Mouse (Mus musculus) heart, adult 2 months (tissue): ENCODE data around the gene Plxna2. TPM values are rescaled to one million over a fixed set of nuclear protein-coding genes. Genes with fewer than 3 reads are reported as not detected.
A peak's percentile ranks its signal among the peaks of the same experiment; 100 is the strongest.

Experiments
- DNase-seq, 2 experiments: peaks; one replicate each; pipeline ENCODE4 v3.0.0; 2021
- H3K27ac ChIP-seq: fragments of 200-600 bp; 2 replicates; pipeline ENCODE4 v1.8.1; 2022
- H3K27me3 ChIP-seq: fragments of 200-500 bp; 2 replicates; pipeline ENCODE4 v1.6.1; 2012; ENCODE audit warnings: mild to moderate bottlenecking, low read length, inconsistent platforms, mixed read lengths; ENCODE audit not compliant: control insufficient read depth, insufficient read depth
- H3K36me3 ChIP-seq: fragments of 200-500 bp; 2 replicates; pipeline ENCODE4 v1.6.1; 2012; ENCODE audit warnings: low read length, inconsistent platforms; ENCODE audit not compliant: control insufficient read depth, insufficient read depth
- H3K4me1 ChIP-seq: fragments of 200-500 bp; 2 replicates; pipeline ENCODE4 v1.6.1; 2011; ENCODE audit warnings: low read length; ENCODE audit not compliant: control insufficient read depth, insufficient read depth
- H3K4me3 ChIP-seq: fragments of 200-600 bp; 2 replicates; pipeline ENCODE4 v1.8.1; 2022
- H3K79me2 ChIP-seq: fragments of 200-500 bp; replicated peaks from 2 replicates; pipeline ENCODE4 v1.6.1; 2012; ENCODE audit warnings: mild to moderate bottlenecking, inconsistent platforms, low read length, moderate library complexity, mixed read lengths; ENCODE audit not compliant: control insufficient read depth, insufficient read depth
- H3K9ac ChIP-seq: fragments of 200-500 bp; 2 replicates; pipeline ENCODE4 v1.6.1; 2012; ENCODE audit warnings: low read depth, mild to moderate bottlenecking, control low read depth, inconsistent platforms, low read length, mixed read lengths
- CTCF ChIP-seq: fragments of 200-600 bp; IDR thresholded peaks from 2 replicates; pipeline ENCODE4 v1.8.1; 2022; ENCODE audit warnings: antibody characterized with exemption, mild to moderate bottlenecking, moderate library complexity
- EP300 ChIP-seq: fragments of 200-500 bp; IDR thresholded peaks from 2 replicates; pipeline ENCODE4 v1.6.1; 2011; ENCODE audit warnings: low read depth, low read length, control low read depth; ENCODE audit not compliant: insufficient read depth
- POLR2A ChIP-seq: fragments of 200-500 bp; IDR thresholded peaks from 2 replicates; pipeline ENCODE4 v1.6.1; 2011; ENCODE audit warnings: mild to moderate bottlenecking, low read depth, low read length, control low read depth; ENCODE audit not compliant: insufficient read depth
- WGBS: fragments of 180-500 bp; shearing (Covaris S2); methylation state at CpG from one replicate; pipeline ENCODE4 v1.1.7; 2018; 5-methylcytosine and 5-hydroxymethylcytosine counted together
- intact Hi-C: fragments of 180-260 bp; cut with DNase I; formaldehyde crosslinking; loops from one replicate; pipeline ENCODE4 v1.15.1; 2025
- polyA plus RNA-seq: library from polyadenylated mRNA; depleted of rRNA; stranded (reverse); fragments of >200 nt; gene quantifications from 2 replicates; pipeline ENCODE4 v1.2.3, GENCODE M21; 2012
- total RNA-seq, 2 experiments: library from RNA; stranded (reverse); gene quantifications; 2 replicates each; pipeline ENCODE4 v1.2.3; 2021

The Plxna2 gene
- total and polyA plus RNA-seq, 3 experiments = 9.8 to 30.6 (median 22.6) TPM

DNA sequence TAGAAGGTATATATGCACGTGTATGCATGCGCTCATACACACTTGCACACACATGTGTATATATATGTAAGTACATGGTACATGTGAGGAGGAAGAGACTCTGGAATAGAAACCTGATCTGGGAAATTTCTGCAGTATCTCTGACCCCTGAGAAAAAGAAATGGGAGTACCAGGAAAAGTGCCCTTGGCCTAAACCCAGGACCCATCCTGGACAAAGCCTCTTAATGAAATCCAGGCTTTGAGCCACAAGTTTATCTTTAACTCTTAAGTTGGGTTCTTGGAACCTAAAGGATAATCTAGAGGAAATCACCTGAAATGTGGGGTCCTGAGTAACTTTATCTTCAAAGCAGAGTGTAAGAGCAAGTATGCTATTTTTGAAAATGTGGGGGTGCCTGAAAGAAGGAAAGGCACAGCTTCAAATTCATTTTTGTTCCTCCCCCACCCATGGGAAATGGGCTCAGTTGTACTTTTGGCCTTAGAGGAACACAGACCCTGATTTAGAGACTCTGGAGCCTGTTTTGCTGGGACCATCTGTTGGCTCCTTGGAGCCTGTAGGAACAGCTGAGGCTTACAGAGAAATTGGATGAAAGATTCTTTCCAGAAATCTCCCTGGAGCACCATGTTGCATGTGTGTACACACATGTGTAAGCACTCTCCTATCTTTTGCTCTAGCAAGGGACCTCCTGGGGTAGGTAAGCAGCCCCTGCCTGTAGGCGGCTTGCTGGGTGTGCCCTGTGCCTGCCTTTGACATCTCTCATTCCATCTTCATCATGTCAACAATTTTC lies 57.3 kb downstream of the Plxna2 start:
- H3K79me2 ChIP-seq = peaks cover 3% of the 10 kb centered on the region
- H3K27ac ChIP-seq = peak overlapping the region; percentile 42
- H3K4me1 ChIP-seq = peaks cover 24% of the 10 kb centered on the region
- H3K9ac ChIP-seq = no peak overlapping the region; the same call in 1 of the 2 replicates
- peaks cover 45% of the 10 kb centered on the region for H3K36me3 ChIP-seq
- TF ChIP-seq POLR2A (no peak), CTCF (no peak), EP300 (no peak)
- no peak overlapping the region for H3K4me3 ChIP-seq
- intact Hi-C loops = no loop called here
- 83% methylated on average over 3 of the region's 3 CpGs for WGBS
- no peaks in the 10 kb centered on the region for H3K27me3 ChIP-seq
- no peak for DNase-seq

DNA sequence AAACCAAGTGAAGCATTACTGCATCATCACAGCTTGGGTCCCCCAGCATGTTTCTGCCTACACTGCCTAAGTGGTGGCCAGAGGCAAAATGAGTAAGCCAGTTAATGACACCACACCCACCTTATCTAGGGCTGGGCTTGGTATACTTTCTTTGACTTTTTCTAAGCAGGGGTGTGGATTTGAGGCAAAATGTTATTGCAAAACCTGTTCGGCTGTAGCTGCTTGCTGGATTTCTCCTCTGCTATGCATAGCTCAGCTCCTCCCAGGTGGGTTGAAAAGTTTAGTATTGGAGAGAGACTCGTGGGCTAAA lies 57.8 kb downstream of the Plxna2 start:
- Histone ChIP-seq H3K36me3 (peaks cover 45% of the 10 kb centered on the region), H3K79me2 (peaks cover 3% of the 10 kb centered on the region), H3K4me1 (peaks cover 27% of the 10 kb centered on the region), H3K27me3 (no peaks in the 10 kb centered on the region), H3K27ac (peak overlapping the region; percentile 42; the same call in 1 of the 2 replicates), H3K4me3 (no peak overlapping the region), H3K9ac (no peak overlapping the region; the same call in 1 of the 2 replicates)
- TF ChIP-seq EP300 (no peak), CTCF (no peak), POLR2A (no peak)
- WGBS = 53% methylated on average over 2 of the region's 2 CpGs
- intact Hi-C loops = no loop called here
- no peak for DNase-seq

DNA sequence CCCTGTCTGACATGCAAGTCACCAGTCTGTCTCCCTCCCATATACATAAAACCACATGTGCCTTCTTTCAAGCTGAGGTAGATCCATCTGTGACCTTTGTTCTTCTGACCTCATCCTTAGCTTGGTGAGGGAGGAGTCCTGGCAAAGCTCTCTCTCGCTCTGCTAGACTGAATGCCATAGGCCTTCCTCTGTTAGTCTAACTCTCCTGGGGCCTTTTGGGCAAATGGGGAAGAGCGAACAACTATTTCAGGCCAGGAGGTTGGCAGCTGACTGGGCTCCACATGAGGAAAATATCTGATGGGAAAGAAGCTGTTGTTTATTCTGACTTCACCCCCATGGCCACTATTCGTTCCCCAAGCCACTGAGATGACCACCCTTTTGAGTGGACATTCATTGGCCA lies 59.9 kb downstream of the Plxna2 start:
- WGBS = 30% methylated on average over 3 of the region's 3 CpGs
- no peaks in the 10 kb centered on the region for H3K27me3 ChIP-seq
- peaks cover 47% of the 10 kb centered on the region for H3K36me3 ChIP-seq
- TF ChIP-seq CTCF (no peak), POLR2A (no peak), EP300 (no peak)
- H3K4me1 ChIP-seq = peaks cover 32% of the 10 kb centered on the region
- intact Hi-C loops = loop anchor here (2.0 kb wide), 1 partner anchor 13 kb away; no protein-coding TSS in a partner anchor
- DNase-seq = peak in 1 of 2 experiments; percentile 36
- peak overlapping the region; percentile 50 for H3K27ac ChIP-seq
- no peak overlapping the region for H3K9ac ChIP-seq
- no peak overlapping the region for H3K4me3 ChIP-seq
- H3K79me2 ChIP-seq = peaks cover 3% of the 10 kb centered on the region

DNA sequence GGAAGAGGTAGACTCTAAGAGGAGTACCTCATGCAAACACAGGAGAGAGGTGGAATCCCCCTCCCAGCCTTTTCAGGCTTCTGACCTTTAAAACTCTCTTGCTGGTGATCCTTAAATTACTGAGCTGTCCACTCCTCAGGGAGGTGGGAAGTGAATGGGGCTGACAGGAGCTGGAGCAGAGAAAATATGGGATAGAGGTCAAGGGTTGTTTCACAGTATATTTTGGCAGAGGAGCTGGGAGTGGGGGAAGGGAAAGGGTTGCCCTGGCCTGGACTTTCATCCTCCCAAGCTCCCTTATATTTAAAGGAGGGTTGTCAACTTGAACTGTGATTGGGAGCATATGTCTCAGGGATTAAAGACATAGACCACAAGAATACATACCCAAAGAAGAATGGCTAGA lies 61.1 kb downstream of the Plxna2 start:
- DNase-seq = no peak
- H3K4me1 ChIP-seq = peaks cover 32% of the 10 kb centered on the region

DNA sequence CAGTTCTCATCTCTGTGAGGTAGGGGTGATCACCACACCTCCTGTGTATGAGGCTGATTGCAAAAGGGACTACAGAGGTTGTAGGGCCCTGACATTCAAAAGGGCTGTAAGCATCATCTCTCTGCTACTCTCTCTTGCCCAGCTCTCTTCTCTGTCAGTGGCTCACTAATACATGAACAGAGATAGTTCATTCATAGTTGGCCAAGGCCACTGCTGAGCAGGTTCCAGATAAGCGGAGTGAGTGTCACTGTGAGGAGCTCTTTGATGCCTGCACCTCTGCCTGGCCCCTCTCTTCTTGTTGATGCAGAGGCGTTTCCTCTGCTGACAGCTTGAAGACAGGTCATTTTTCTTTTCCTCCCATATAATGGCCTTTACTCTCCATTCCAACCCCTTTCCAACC lies 62.1 kb downstream of the Plxna2 start:
- peak overlapping the region; percentile 50; the same call in 1 of the 2 replicates for H3K27ac ChIP-seq
- peaks cover 34% of the 10 kb centered on the region for H3K4me1 ChIP-seq
- intact Hi-C loops = no loop called here
- 31% methylated on average over 2 of the region's 2 CpGs for WGBS
- H3K36me3 ChIP-seq = peaks cover 39% of the 10 kb centered on the region
- no peak for DNase-seq
- H3K9ac ChIP-seq = no peak overlapping the region
- peaks cover 3% of the 10 kb centered on the region for H3K79me2 ChIP-seq
- TF ChIP-seq EP300 = no peak
- TF ChIP-seq CTCF = no peak
- TF ChIP-seq POLR2A = no peak
- no peaks in the 10 kb centered on the region for H3K27me3 ChIP-seq
- no peak overlapping the region for H3K4me3 ChIP-seq

More for the DNA sequence above, 61.1 kb downstream of the Plxna2 start:
- TF ChIP-seq EP300 = no peak
- TF ChIP-seq POLR2A = no peak
- TF ChIP-seq CTCF = no peak
- Histone ChIP-seq H3K27me3 (no peaks in the 10 kb centered on the region), H3K36me3 (peaks cover 42% of the 10 kb centered on the region), H3K27ac (peak overlapping the region; percentile 50), H3K9ac (no peak overlapping the region), H3K4me3 (no peak overlapping the region), H3K79me2 (peaks cover 3% of the 10 kb centered on the region)
- intact Hi-C loops = loop anchor here (2.0 kb wide), 1 partner anchor 14 kb away; no protein-coding TSS in a partner anchor

DNA sequence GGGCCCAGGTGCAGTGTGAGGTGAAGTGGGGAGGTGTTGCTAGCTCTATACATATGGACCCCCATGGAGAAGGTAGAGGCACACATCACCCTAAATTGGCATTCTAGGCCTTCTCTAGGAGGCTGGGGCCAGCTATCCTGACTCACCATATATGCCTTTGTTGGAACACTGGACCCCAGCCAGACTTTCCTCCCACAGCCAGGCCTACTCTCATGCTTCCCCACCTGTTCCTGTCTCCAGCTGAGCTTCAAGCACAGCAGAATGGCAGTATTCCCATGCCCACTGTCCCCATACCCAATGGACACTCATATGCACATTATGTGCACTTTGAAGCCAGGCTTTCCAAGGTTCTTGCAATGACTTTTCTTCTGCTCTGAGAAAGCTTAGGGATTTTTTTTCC lies 64.0 kb downstream of the Plxna2 start:
- Histone ChIP-seq H3K27me3 (no peaks in the 10 kb centered on the region), H3K79me2 (no peaks in the 10 kb centered on the region; the same call in 1 of the 2 replicates), H3K4me3 (no peak overlapping the region), H3K9ac (no peak overlapping the region), H3K4me1 (peaks cover 40% of the 10 kb centered on the region), H3K27ac (no peak overlapping the region), H3K36me3 (peaks cover 43% of the 10 kb centered on the region)
- intact Hi-C loops = no loop called here
- TF ChIP-seq POLR2A (no peak), EP300 (no peak), CTCF (no peak)
- DNase-seq = no peak
